Mouse (Mus musculus) ES-E14 (cell line): ENCODE measurements around the gene Ism2.

Source experiments
- CHD2 ChIP-seq: IDR thresholded peaks from 2 replicates; pipeline ENCODE4 v1.6.1; 2014; ENCODE audit warnings: mild to moderate bottlenecking, low read depth, low read length, inconsistent platforms
- HCFC1 ChIP-seq: IDR thresholded peaks from 2 replicates; pipeline ENCODE4 v1.6.1; 2012; ENCODE audit warnings: low read length, inconsistent platforms, borderline replicate concordance; ENCODE audit not compliant: insufficient read depth
- MAFK ChIP-seq: IDR thresholded peaks from 2 replicates; pipeline ENCODE4 v1.6.1; 2014; ENCODE audit warnings: mild to moderate bottlenecking, low read depth, low read length, inconsistent platforms; ENCODE audit not compliant: insufficient read depth
- ZC3H11A ChIP-seq: IDR thresholded peaks from 2 replicates; pipeline ENCODE4 v1.6.1; 2012; ENCODE audit warnings: low read depth, mild to moderate bottlenecking, inconsistent platforms, low read length, borderline replicate concordance

GRCm38 (mm10) chr12:87338082-87338481, 38.6 kb upstream of the Ism2 start:
- TF ChIP-seq ZC3H11A, result no peak
- TF ChIP-seq MAFK, result no peak
- TF ChIP-seq HCFC1, result no peak
- TF ChIP-seq CHD2, result no peak
